Mouse (Mus musculus) adrenal gland, adult 18-20 months (tissue): ENCODE measurements around the gene Smarcd2. TPM values are rescaled to one million over a fixed set of nuclear protein-coding genes. Genes with fewer than 3 reads are reported as not detected.

Experiments used
- DNase-seq, 2 experiments: peaks; one replicate each; pipeline ENCODE4 v3.0.0; 2021 to 2022; ENCODE audit warnings: low spot score in 2 of 2
- long read RNA-seq, 2 experiments: library from polyadenylated mRNA; stranded (forward); transcript quantifications; one replicate each; pipeline ENCODE4 v2.0.0; 2021
- total RNA-seq, 2 experiments: library from RNA; stranded (reverse); gene quantifications; 1 replicate in 1 of 2; 2 replicates in 1 of 2; pipeline ENCODE4 v1.2.3; 2021

The Smarcd2 gene
- total RNA-seq: 10 to 100 TPM; 47.4 to 63.7 TPM
- long read RNA-seq, experiment 1, transcript Smarcd2-201 (13 exons, 2,747 nt): major isoform, 61 of 73 reads
- long read RNA-seq, experiment 1, partial matches to known transcripts: 4 of 73 reads
- long read RNA-seq, experiment 1, other reads (novel, unspliced or antisense): 5 of 73 reads
- long read RNA-seq, experiment 2, transcript Smarcd2-201 (13 exons, 2,747 nt): major isoform, 104 of 122 reads
- long read RNA-seq, experiment 2, partial matches to known transcripts: 8 of 122 reads
- long read RNA-seq, experiment 2, other reads (novel, unspliced or antisense): 6 of 122 reads

DNA sequence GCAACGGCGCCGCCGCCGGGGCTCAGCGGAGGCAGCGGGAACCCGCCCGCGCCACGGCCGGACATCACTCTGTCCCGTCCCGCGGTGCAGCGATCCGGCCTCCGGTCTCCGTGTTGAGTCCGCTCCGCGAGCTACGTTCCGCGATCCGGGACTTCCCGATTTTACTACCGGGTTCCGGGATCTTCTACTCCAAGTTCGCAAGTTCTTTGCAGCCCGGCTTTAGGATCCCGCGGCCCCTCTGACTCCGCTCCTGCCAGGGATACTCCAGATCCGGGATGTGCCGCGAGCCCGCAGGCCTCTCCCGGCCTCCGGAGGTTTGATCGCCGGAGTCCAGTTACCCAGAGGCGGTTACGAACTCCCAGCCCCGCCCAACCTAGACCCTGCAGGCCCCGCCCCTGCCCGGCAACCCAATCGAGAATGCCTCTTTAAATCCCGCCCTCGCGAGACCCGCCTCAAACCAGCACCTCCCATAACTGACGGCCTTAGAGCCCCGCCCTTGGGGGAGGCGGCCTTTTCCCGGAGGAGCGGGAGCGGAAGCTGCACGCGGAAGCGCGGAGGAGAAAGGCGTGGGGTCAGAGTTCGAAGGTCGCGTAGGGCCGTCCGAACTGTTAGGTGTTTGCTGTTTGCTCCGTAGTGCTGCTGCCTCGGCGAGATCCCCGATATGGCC is at the start of gene Smarcd2:
TSS of gene Smarcd2 (minus strand) at position 329 of the 667 bp plus-strand sequence.
- peak; percentile 98 for DNase-seq

DNA sequence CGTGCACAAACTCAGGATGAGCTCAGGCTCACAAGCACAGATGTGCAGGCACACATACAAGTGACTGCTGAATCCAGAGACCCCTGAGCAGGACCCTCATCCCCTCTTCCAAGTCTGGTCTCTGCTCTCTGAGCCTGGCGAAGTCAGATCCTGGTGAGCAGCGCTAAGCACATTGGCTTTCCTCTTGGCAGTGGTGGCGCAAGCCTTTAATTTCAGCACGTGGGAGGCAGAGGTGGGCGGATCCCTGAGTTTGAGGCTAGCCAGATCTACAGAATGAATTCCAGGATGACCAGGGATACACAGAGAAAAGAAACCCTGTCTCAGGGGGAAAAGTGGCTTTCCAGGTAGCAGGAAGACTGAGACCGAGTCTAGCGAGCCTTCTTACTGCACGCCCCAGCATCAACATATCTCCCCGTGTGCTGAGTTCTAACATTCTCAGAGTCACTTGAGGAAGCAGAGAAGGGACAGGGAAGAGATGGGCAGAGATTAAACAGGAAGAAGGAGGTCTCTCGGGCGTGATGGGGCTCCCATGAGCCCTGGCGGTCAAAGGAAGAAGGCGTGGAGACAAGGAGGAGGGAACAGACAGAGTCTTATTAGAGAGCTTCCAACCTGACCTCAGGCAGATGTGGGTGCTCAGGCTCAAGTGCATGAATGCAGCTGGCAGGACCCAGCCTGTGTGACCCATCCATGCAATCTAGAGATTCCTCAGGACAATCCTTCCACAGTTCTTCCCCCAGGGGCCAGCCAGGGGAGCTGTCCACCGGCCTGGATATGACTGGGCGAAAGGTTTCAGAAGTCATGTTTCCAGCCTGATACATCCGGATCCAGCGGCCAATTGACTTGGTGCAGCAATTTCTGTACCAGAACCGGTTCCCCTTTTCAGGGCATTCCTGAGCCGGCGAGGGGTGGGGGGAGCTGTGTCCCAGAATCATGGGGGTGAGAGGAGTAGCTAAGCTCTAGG is 45.9 kb upstream of the Smarcd2 start:
- DNase-seq: no peak

DNA sequence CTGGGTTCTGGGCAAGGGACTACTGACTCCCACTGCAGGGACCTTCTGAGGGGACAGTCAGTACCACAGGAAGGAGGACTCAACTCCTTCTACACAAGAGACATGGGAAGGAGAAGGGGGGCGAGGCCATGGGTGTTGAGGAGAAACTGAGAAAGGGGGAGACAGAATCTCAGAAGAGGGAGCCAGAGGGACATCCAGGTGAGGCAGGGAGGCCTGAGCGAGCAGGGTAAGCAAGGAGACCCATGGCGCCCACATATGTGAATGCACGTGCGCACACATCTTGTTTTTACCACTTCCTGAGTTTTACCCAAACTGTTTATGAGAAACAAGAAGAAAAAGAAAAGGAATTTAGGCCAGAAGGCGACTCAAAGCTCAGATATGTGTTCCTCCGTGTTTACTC is 45.0 kb upstream of the Smarcd2 start:
- DNase-seq: no peak

GRCm38 (mm10) chr11:106316416-106316815 is 43.6 kb upstream of the Smarcd2 start:
- no peak for DNase-seq

DNA sequence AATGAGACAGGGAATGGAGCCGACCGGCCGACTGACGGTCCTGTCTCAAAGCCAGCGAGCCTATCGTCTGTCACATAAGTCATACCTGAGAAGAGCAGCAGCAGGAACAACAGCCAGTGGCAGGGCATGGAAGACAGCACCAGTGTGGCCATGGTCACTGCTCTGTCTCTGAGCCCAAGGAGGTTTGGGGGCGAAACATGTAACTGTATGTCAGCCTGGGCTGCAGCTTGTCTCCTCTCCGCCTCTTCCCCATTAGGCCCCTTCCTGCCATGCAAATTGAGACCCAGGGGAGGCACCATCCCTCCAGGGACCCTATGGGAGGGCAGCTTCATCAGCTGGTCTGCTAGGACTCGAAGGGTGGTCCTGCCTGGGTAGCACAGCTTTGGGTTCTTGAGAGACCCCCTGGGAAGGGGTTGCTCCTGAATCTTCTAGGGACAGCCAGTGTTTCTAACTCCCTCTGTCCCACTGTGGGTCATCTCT is 41.6 kb upstream of the Smarcd2 start, which contains the start of gene Cd79b:
TSS of gene Cd79b (minus strand) at position 430 of the 480 bp plus-strand sequence.
- DNase-seq: no peak

- DNase-seq: no peak
These were observed 40.8 kb upstream of the Smarcd2 start for GRCm38 (mm10) chr11:106313533-106313932.

- DNase-seq: no peak
These were observed 37.4 kb upstream of the Smarcd2 start for GRCm38 (mm10) chr11:106310123-106310522.

DNA sequence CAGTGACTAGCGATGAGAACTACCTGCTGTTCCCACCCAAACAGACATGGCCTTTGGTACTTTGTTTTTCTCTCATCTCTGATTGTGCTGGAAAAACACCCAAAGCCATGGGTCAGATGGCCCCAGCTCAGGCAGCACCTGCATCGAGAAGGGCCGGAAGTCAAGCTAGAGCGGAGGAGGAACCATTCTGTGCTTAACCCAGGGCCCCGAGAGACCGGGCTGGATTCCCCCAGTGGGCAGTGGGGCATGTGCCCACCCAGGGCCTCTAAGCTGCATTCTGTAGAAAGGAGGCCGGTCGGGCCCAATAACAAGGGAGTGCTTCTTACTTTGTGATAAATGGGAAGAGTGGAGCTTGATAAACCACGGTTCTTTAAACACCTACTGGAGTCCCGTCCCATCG is 35.4 kb upstream of the Smarcd2 start:
- no peak for DNase-seq

DNA sequence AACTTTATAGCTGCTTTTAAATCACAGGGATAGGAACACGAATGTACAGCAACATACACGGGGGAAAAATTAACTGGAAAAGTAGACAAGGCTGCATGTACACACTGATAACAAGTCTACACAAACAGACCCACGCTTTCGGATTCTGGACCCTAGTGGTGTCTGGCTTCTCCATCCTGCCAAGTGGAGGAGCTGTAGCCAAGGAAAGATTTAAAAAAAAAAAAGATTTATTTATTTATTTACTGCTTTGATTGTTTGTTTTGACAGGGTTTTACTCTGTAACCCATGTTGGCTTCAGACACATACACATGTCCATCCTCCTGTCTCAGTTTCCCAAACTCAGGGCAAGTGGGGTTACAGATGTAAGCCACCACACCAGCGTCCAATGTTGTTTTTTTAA is 34.7 kb upstream of the Smarcd2 start:
- no peak for DNase-seq

- no peak for DNase-seq
These were observed 34.0 kb upstream of the Smarcd2 start for GRCm38 (mm10) chr11:106306758-106307157.

- no peak for DNase-seq
These were observed 33.3 kb upstream of the Smarcd2 start for GRCm38 (mm10) chr11:106306065-106306385.

- no peak for DNase-seq
These were observed 32.7 kb upstream of the Smarcd2 start for GRCm38 (mm10) chr11:106305348-106306064.

- peak; percentile 61 to 70 for DNase-seq
These were observed 29.9 kb upstream of the Smarcd2 start for GRCm38 (mm10) chr11:106302634-106303033.

GRCm38 (mm10) chr11:106301765-106302164 is 29.0 kb upstream of the Smarcd2 start, which contains the start of gene Gh:
Gene Gh, minus strand, starts transcription at chr11:106301865.
- DNase-seq: no peak

DNA sequence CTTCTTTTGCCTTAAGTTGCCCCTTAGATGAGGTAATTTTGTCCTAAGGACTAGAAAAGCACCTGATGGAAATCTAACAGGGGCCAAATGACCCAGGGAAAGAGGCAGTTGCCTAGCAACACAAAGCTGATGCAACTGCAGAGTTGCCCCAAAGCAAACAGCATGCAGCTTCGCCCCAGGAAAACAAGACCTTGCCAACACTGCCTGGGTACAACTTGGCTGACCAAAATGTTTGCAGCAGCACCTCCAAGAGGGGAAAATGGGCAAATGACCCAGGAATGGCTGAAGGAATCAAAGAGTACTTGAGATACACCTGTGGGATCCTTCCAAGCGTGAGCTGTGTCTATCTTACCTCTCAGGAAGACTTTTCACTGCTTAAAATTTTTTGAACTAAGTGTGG is 19.1 kb upstream of the Smarcd2 start:
- DNase-seq: no peak

DNA sequence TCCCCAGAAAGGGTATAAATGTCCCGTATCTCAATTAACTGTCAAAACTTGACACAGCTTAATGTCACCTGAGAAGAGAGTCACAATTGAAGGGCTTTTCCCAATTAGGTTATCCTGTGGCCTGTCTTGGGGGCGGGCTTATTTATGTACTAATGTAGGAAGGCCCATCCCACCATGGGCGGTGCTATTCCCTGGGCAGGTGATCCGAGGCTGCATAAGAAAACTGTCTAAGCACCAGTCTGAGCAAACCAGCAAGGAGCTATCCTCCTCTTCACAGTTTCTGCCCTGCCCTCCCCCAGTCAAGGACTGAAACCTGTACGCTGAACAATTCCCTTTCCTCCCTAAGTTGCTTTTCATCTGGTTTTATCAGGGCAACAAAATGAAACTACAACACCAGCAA is 17.6 kb upstream of the Smarcd2 start:
- no peak for DNase-seq

DNA sequence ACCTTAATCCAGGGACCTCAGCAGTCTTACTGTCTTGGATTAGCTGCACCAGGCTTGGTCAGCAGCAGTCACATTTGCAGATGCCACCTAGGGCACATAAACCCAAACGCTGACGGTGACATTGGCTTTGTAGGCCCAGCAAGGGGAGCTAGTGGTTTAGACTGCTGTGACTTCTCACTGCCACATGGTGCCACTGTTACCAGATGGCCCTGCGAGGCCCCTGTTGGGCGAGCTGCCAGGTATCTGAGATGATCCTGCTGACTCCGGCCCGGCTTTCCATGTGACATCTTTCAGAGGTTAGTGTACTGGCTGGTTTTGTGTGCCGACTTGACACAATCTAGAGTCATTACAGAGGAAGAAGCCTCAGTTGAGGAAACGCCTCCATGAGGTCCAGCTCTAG is 16.6 kb upstream of the Smarcd2 start:
- DNase-seq: peak; percentile 65

- DNase-seq: no peak
These were observed 14.2 kb upstream of the Smarcd2 start for GRCm38 (mm10) chr11:106286987-106287386.

DNA sequence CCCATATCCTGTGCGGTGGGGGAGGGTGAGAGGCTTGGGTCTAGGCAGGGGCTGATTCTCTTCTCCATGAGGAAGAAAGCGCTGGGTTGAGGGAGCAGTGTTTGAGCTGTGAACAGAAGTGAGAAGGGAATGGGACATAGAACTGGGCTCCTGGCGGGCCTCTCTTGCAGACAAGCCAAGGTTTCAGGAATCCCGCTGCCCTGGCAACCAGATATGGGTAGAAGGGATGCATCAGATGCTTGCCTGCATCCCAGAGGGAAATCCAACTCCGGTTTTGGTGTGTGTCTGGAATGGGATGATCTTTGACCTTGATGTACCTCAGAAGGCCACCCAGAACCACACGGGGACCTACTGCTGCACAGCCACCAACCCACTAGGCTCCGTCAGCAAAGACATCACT is 13.4 kb upstream of the Smarcd2 start:
- no peak for DNase-seq

- DNase-seq: no peak
These were observed 11.4 kb upstream of the Smarcd2 start for GRCm38 (mm10) chr11:106284126-106284525.

- DNase-seq: no peak
These were observed 10.6 kb upstream of the Smarcd2 start for GRCm38 (mm10) chr11:106283371-106283770.
